Mouse (Mus musculus) neural tube, embryonic 11.5 days (tissue): Measurements from ENCODE around the gene Snx15. TPM values are rescaled to one million over a fixed set of nuclear protein-coding genes. Genes with fewer than 3 reads are reported as not detected.

Experiments used
- ATAC-seq: fragments of 200-750 bp; cut with Nextera tagmentation; 2 replicates; pipeline ENCODE4 v1.8.0; 2017; ENCODE audit warnings: moderate number of reproducible peaks, mild to moderate bottlenecking, moderate TSS enrichment, moderate library complexity; ENCODE audit not compliant: insufficient read depth, low FRiP score, low TSS enrichment
- DNase-seq: peaks from one replicate; pipeline ENCODE4 v3.0.0-alpha.2; 2015; ENCODE audit warnings: low spot score
- H3K27ac ChIP-seq: fragments of 300-500 bp; sonication (generic); 2 replicates; pipeline ENCODE4 v1.5.1; 2014; ENCODE audit warnings: low read depth, mild to moderate bottlenecking, low read length
- H3K27me3 ChIP-seq: fragments of 300-500 bp; sonication (generic); 2 replicates; pipeline ENCODE4 v1.6.1; 2014; ENCODE audit warnings: mild to moderate bottlenecking, low read length, mixed read lengths; ENCODE audit not compliant: control insufficient read depth, insufficient read depth
- H3K36me3 ChIP-seq: fragments of 300-500 bp; sonication (generic); 2 replicates; pipeline ENCODE4 v1.6.1; 2014; ENCODE audit warnings: mild to moderate bottlenecking, low read length, moderate library complexity, mixed read lengths; ENCODE audit not compliant: control insufficient read depth, insufficient read depth
- H3K4me1 ChIP-seq: fragments of 300-500 bp; sonication (generic); 2 replicates; pipeline ENCODE4 v1.6.1; 2014; ENCODE audit warnings: low read length, mixed read lengths; ENCODE audit not compliant: control insufficient read depth, insufficient read depth
- H3K4me2 ChIP-seq: fragments of 300-500 bp; sonication (generic); 2 replicates; pipeline ENCODE4 v1.6.1; 2014; ENCODE audit warnings: low read depth, mild to moderate bottlenecking, moderate library complexity
- H3K4me3 ChIP-seq: fragments of 300-500 bp; sonication (generic); 2 replicates; pipeline ENCODE4 v1.5.1; 2014; ENCODE audit warnings: low read depth, low read length
- H3K9ac ChIP-seq: fragments of 300-500 bp; sonication (generic); 2 replicates; pipeline ENCODE4 v1.6.1; 2014; ENCODE audit warnings: mild to moderate bottlenecking, low read length
- H3K9me3 ChIP-seq: fragments of 300-500 bp; sonication (generic); 2 replicates; pipeline ENCODE4 v1.6.1; 2016; ENCODE audit warnings: low read length; ENCODE audit not compliant: control insufficient read depth
- WGBS: fragments of 180-500 bp; shearing (Covaris S2); extraction: QIAGEN DNeasy Blood & Tissue Kit; methylation state at CpG from one replicate; pipeline ENCODE4 v1.1.7; 2014; 5-methylcytosine and 5-hydroxymethylcytosine counted together
- polyA plus RNA-seq: library from polyadenylated mRNA; unstranded; fragments of >200 nt; fragmentation: Nextera tagmentation; extraction: Ambion mirVana; gene quantifications from 2 replicates; pipeline ENCODE4 v1.2.1, GENCODE M21; 2014

Gene Snx15
- polyA plus RNA-seq, 1 experiment from 2014 or later = 36.9 TPM

GRCm38 (mm10) chr19:6126789-6127580 lies 1.1 kb downstream of the Snx15 start:
- no peaks in the 10 kb centered on the region for H3K36me3 ChIP-seq
- ATAC-seq = no peak
- H3K4me3 ChIP-seq = peak overlapping the region; percentile 38
- DNase-seq = no peak
- no peaks in the 10 kb centered on the region for H3K27me3 ChIP-seq
- H3K4me2 ChIP-seq = peak overlapping the region; percentile 48
- WGBS = 76% methylated on average over 10 of the region's 10 CpGs
- H3K9ac ChIP-seq = peak overlapping the region; percentile 56; the same call in 1 of the 2 replicates
- H3K27ac ChIP-seq = no peak overlapping the region
- no peaks in the 10 kb centered on the region for H3K4me1 ChIP-seq
- H3K9me3 ChIP-seq = no peaks in the 10 kb centered on the region; the same call in 1 of the 2 replicates

GRCm38 (mm10) chr19:6126289-6126688 lies 1.8 kb downstream of the Snx15 start:
- WGBS = 24% methylated on average over 4 of the region's 4 CpGs
- ATAC-seq = no peak
- Histone ChIP-seq H3K4me1 (no peaks in the 10 kb centered on the region), H3K9ac (no peak overlapping the region), H3K4me3 (no peak overlapping the region), H3K4me2 (no peak overlapping the region), H3K27ac (no peak overlapping the region), H3K9me3 (no peaks in the 10 kb centered on the region; the same call in 1 of the 2 replicates), H3K36me3 (no peaks in the 10 kb centered on the region), H3K27me3 (no peaks in the 10 kb centered on the region)
- peak; percentile 39 for DNase-seq

DNA sequence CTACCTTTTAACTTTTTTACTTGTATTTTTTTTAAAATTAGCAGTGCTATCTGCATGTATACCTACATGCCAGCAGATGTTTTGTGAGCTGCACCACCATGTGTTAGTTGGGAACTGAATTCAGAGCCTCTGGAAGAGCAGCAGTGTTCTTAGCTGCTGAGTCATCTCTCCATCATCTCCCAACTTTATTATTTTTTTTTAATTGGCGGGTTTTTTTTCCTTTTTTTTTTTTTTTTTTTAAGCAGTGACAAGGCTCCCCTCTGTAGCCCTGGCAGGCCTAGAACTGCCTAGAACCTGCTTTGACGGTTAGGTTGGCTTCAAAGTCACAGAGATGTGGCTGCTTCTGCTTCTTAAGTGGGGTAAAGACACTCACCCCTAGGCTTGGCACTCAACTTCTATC lies 3.2 kb downstream of the Snx15 start:
- Histone ChIP-seq H3K9ac (no peak overlapping the region), H3K27me3 (no peaks in the 10 kb centered on the region), H3K4me2 (no peak overlapping the region), H3K4me1 (no peaks in the 10 kb centered on the region), H3K9me3 (no peaks in the 10 kb centered on the region; the same call in 1 of the 2 replicates), H3K36me3 (no peaks in the 10 kb centered on the region), H3K27ac (no peak overlapping the region), H3K4me3 (no peak overlapping the region)
- WGBS = 83% methylated on average over 2 of the region's 2 CpGs
- DNase-seq (no peak), ATAC-seq (no peak)

DNA sequence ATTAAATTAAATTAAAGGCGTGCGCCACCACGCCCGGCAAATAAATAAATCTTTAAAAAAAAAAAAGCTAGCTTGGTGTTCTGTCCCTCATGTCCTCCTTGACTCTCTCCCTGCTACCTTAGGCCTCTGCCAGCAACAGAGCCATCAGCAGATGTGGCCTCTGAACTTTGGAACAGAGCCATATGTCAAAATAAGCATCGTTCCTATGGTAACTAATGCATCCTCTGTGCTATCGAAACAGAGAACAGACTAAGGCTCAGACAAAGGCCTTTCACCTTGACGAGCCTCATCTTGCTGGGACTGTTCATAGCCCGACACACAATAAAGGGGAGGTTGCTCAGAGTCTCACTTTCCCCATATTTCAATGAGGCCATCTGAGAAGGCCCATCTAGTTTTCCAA lies 4.8 kb downstream of the Snx15 start:
- Histone ChIP-seq H3K9me3 (no peaks in the 10 kb centered on the region; the same call in 1 of the 2 replicates), H3K4me3 (no peak overlapping the region), H3K4me1 (no peaks in the 10 kb centered on the region), H3K9ac (no peak overlapping the region), H3K27ac (peak overlapping the region; percentile 62), H3K36me3 (no peaks in the 10 kb centered on the region), H3K4me2 (no peak overlapping the region), H3K27me3 (no peaks in the 10 kb centered on the region)
- ATAC-seq = no peak
- DNase-seq = no peak
- 65% methylated on average over 8 of the region's 8 CpGs for WGBS

- peaks cover 4% of the 10 kb centered on the region; the same call in 1 of the 2 replicates for H3K4me1 ChIP-seq
- no peaks in the 10 kb centered on the region for H3K36me3 ChIP-seq
- no peak for DNase-seq
- no peak overlapping the region for H3K4me2 ChIP-seq
- H3K4me3 ChIP-seq = no peak overlapping the region
- no peak overlapping the region for H3K9ac ChIP-seq
- WGBS = 29% methylated on average over 18 of the region's 19 CpGs
- no peak for ATAC-seq
- no peaks in the 10 kb centered on the region for H3K27me3 ChIP-seq
- no peak overlapping the region for H3K27ac ChIP-seq
- H3K9me3 ChIP-seq = no peaks in the 10 kb centered on the region; the same call in 1 of the 2 replicates
These were observed 6.3 kb downstream of the Snx15 start for GRCm38 (mm10) chr19:6121761-6122160.

DNA sequence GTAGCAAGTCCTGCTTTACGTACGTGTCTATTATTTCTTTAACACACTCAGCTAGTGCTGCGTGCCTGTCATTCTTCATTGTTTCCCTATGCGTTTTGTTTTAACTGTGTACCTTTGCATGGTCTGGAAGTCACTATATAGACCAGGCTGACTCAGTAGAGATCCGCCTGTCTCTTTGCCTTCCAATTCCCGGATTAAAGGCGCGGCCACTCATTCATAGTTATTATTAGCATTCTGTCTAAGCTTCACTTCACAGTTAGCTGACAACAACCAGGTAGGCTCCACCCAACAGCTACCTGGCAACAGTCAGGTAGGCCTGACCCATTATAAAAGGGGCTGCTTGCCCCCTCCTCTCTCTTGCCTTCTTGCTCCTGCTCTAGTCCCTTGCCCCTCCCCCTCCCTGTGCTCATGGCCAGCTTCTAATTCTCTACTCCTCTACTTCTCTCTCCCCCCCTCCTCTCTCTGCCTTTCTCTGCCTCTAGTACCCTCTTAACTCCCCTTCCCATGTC lies 9.4 kb downstream of the Snx15 start:
- Histone ChIP-seq H3K9ac (peak overlapping the region; percentile 87), H3K27me3 (no peaks in the 10 kb centered on the region), H3K36me3 (peaks cover 11% of the 10 kb centered on the region), H3K4me1 (peaks cover 7% of the 10 kb centered on the region; the same call in 1 of the 2 replicates), H3K4me3 (peak overlapping the region; percentile 81), H3K27ac (peak overlapping the region; percentile 94), H3K4me2 (peak overlapping the region; percentile 92), H3K9me3 (no peaks in the 10 kb centered on the region)
- DNase-seq (peak; percentile 40), ATAC-seq (0 out of 2 replicates have a peak, but pooled peaks have one; percentile 8)
- WGBS = 3% methylated on average over 8 of the region's 8 CpGs

GRCm38 (mm10) chr19:6117986-6118676 lies 10.0 kb downstream of the Snx15 start, which contains the start of gene Sac3d1:
Gene Sac3d1 (minus strand): TSS chr19:6118650.
- H3K36me3 ChIP-seq = peaks cover 11% of the 10 kb centered on the region
- peak within 1 kb of the TSS; percentile 94 for H3K27ac ChIP-seq
- H3K9me3 ChIP-seq = no peaks in the 10 kb centered on the region
- DNase-seq (peak; percentile 94), ATAC-seq (peak; percentile 88)
- H3K4me2 ChIP-seq = peak within 1 kb of the TSS; percentile 92
- peak within 1 kb of the TSS; percentile 81 for H3K4me3 ChIP-seq
- no peaks in the 10 kb centered on the region for H3K27me3 ChIP-seq
- under 1% methylated on average over 77 of the region's 77 CpGs for WGBS
- H3K9ac ChIP-seq = peak within 1 kb of the TSS; percentile 87
- H3K4me1 ChIP-seq = peaks cover 7% of the 10 kb centered on the region; the same call in 1 of the 2 replicates

GRCm38 (mm10) chr19:6117346-6117985 lies 10.6 kb downstream of the Snx15 start:
- peaks cover 7% of the 10 kb centered on the region; the same call in 1 of the 2 replicates for H3K4me1 ChIP-seq
- WGBS = 6% methylated on average over 32 of the region's 32 CpGs

More at GRCm38 (mm10) chr19:6117346-6117985, 10.6 kb downstream of the Snx15 start:
- DNase-seq (no peak), ATAC-seq (no peak; the same call in 1 of the 2 replicates)
- Histone ChIP-seq H3K36me3 (peaks cover 11% of the 10 kb centered on the region), H3K9me3 (no peaks in the 10 kb centered on the region), H3K27ac (peak overlapping the region; percentile 94), H3K4me3 (peak overlapping the region; percentile 81), H3K9ac (peak overlapping the region; percentile 87), H3K4me2 (peak overlapping the region; percentile 92), H3K27me3 (no peaks in the 10 kb centered on the region)
